ENCODE assay signal across 22 mouse cellular contexts in genomic region chr5:102171808-102172207, GRCm38 (mm10).
DNase-seq lines count a peak whose midpoint lies in the region; ATAC-seq lines count a peak whose summit lies in the region.
"Had no signal": no experiment of that assay in that cellular context is flagged by ENCODE, and none has a peak within 500 bp of the region (broad histone marks: within the 10 kb centered on the region; RNA-seq: fewer than 3 reads in every experiment).

No protein-coding gene starts in this region.

- no peaks in the 10 kb centered on the region for H3K27me3 ChIP-seq in embryonic facial prominence, embryonic 14.5 days (replicated peaks; ENCODE audit: control insufficient read depth, insufficient read depth, low read length)
- no peaks in the 10 kb centered on the region for H3K27me3 ChIP-seq in embryonic facial prominence, embryonic 10.5 days (replicated peaks; ENCODE audit: low read depth, poor library complexity, severe bottlenecking)
- H3K27me3 ChIP-seq in forebrain, embryonic 16.5 days (replicated peaks; ENCODE audit: control insufficient read depth, insufficient read depth, low read length) = no peaks in the 10 kb centered on the region
- no peaks in the 10 kb centered on the region for H3K27me3 ChIP-seq in neural tube, embryonic 14.5 days (ENCODE audit: control insufficient read depth, insufficient read depth, low read length)
- H3K27me3 ChIP-seq: heart, embryonic 15.5 days had no signal

- no peak overlapping the region for H3K4me2 ChIP-seq in embryonic facial prominence, embryonic 14.5 days (ENCODE audit: low read depth, low read length)
- no peak overlapping the region for H3K4me2 ChIP-seq in forebrain, embryonic 16.5 days (ENCODE audit: low read length)
- H3K4me2 ChIP-seq in neural tube, embryonic 14.5 days (ENCODE audit: low read depth, low read length) = no peak overlapping the region
- H3K4me2 ChIP-seq: heart, embryonic 15.5 days; limb, embryonic 12.5 days; liver, embryonic 11.5 days had no signal

- no peaks in the 10 kb centered on the region for H3K36me3 ChIP-seq in embryonic facial prominence, embryonic 14.5 days (ENCODE audit: control insufficient read depth, insufficient read depth, low read length)
- no peaks in the 10 kb centered on the region for H3K36me3 ChIP-seq in embryonic facial prominence, embryonic 10.5 days (replicated peaks)
- no peaks in the 10 kb centered on the region for H3K36me3 ChIP-seq in forebrain, embryonic 16.5 days (ENCODE audit: control insufficient read depth, insufficient read depth)
- no peaks in the 10 kb centered on the region for H3K36me3 ChIP-seq in neural tube, embryonic 14.5 days (ENCODE audit: control insufficient read depth, insufficient read depth, low read length)
- H3K36me3 ChIP-seq: heart, embryonic 15.5 days; limb, embryonic 12.5 days had no signal

- H3K9me3 ChIP-seq in embryonic facial prominence, embryonic 14.5 days (ENCODE audit: control insufficient read depth, low read length) = no peaks in the 10 kb centered on the region
- H3K9me3 ChIP-seq in embryonic facial prominence, embryonic 10.5 days = no peaks in the 10 kb centered on the region
- no peaks in the 10 kb centered on the region for H3K9me3 ChIP-seq in forebrain, embryonic 16.5 days (ENCODE audit: control insufficient read depth, low read length)
- H3K9me3 ChIP-seq in neural tube, embryonic 14.5 days (ENCODE audit: control insufficient read depth, low read length) = no peaks in the 10 kb centered on the region
- H3K9me3 ChIP-seq: heart, embryonic 15.5 days; limb, embryonic 12.5 days had no signal

- WGBS in embryonic facial prominence, embryonic 14.5 days = 42% methylated on average over 2 of the region's 3 CpGs
- 69% methylated on average over 2 of the region's 3 CpGs for WGBS in embryonic facial prominence, embryonic 10.5 days
- 45% methylated on average over 2 of the region's 3 CpGs for WGBS in forebrain, embryonic 16.5 days
- whole genome bisulfite sequencing in neural tube, embryonic 14.5 days = 63% methylated on average over 2 of the region's 3 CpGs

- no peak overlapping the region for H3K27ac ChIP-seq in embryonic facial prominence, embryonic 14.5 days (replicated peaks; ENCODE audit: low read depth, low read length)
- no peak overlapping the region for H3K27ac ChIP-seq in embryonic facial prominence, embryonic 10.5 days (replicated peaks)
- no peak overlapping the region for H3K27ac ChIP-seq in forebrain, embryonic 16.5 days (ENCODE audit: low read length)
- no peak overlapping the region for H3K27ac ChIP-seq in neural tube, embryonic 14.5 days (ENCODE audit: low read depth, low read length)
- H3K27ac ChIP-seq: gastrocnemius, adult 2 months; heart, embryonic 15.5 days; hindbrain, postnatal 0 days; limb, embryonic 12.5 days; macrophage had no signal

- peak; percentile 41; the same call in 1 of the 2 replicates for ATAC-seq in embryonic facial prominence, embryonic 14.5 days (ENCODE audit: low read depth)
- ATAC-seq in forebrain, embryonic 16.5 days = peak; percentile 91
- peak; percentile 51; the same call in 1 of the 2 replicates for ATAC-seq in neural tube, embryonic 14.5 days (ENCODE audit: low read depth)
- ATAC-seq: activated CD4-positive, CD25-positive, alpha-beta regulatory T cell, adult 4 months; hindbrain, postnatal 0 days; intestine, embryonic 16.5 days; liver, postnatal 0 days; lung, postnatal 0 days had no signal

- no peak overlapping the region for H3K9ac ChIP-seq in embryonic facial prominence, embryonic 14.5 days (ENCODE audit: low read depth, low read length)
- H3K9ac ChIP-seq in forebrain, embryonic 16.5 days (replicated peaks; ENCODE audit: low read depth, low read length) = no peak overlapping the region
- H3K9ac ChIP-seq in neural tube, embryonic 14.5 days (replicated peaks; ENCODE audit: low read depth, low read length) = no peak overlapping the region
- H3K9ac ChIP-seq: heart, embryonic 15.5 days; limb, embryonic 12.5 days; liver, postnatal 0 days had no signal

- no peak for DNase-seq in embryonic facial prominence, embryonic 14.5 days (ENCODE audit: low spot score)
- DNase-seq in embryonic facial prominence, embryonic 10.5 days (ENCODE audit: low spot score) = no peak
- DNase-seq in layer of hippocampus, adult 11-12 months (ENCODE audit: low spot score) = peak; percentile 18
- DNase-seq in layer of hippocampus, postnatal 25 days (ENCODE audit: extremely low spot score in 1 of 2, low spot score in 1 of 2) = no peak
- no peak for DNase-seq in gastrocnemius, adult 18-20 months (ENCODE audit: low spot score)
- DNase-seq in right cerebral cortex, postnatal 10 days (ENCODE audit: low spot score in 2 of 2) = no peak
- DNase-seq: adrenal gland, postnatal 10 days; cerebellum, adult 9-11 months; gastrocnemius, adult 2 months; heart, postnatal 36 days; kidney, postnatal 25 days; liver, postnatal 0 days had no signal

- no peaks in the 10 kb centered on the region for H3K4me1 ChIP-seq in embryonic facial prominence, embryonic 14.5 days (ENCODE audit: control insufficient read depth, insufficient read depth, low read length)
- peaks cover 17% of the 10 kb centered on the region for H3K4me1 ChIP-seq in embryonic facial prominence, embryonic 10.5 days
- 0 out of 2 replicates have a peak, but pooled peaks cover 2% of the 10 kb centered on the region for H3K4me1 ChIP-seq in forebrain, embryonic 16.5 days (replicated peaks; ENCODE audit: control insufficient read depth, insufficient read depth, low read length)
- no peaks in the 10 kb centered on the region for H3K4me1 ChIP-seq in neural tube, embryonic 14.5 days (ENCODE audit: control insufficient read depth, insufficient read depth, low read length)
- H3K4me1 ChIP-seq: heart, embryonic 15.5 days had no signal

- no peak overlapping the region for H3K4me3 ChIP-seq in embryonic facial prominence, embryonic 14.5 days (ENCODE audit: low read depth, low read length)
- H3K4me3 ChIP-seq in embryonic facial prominence, embryonic 10.5 days = no peak overlapping the region
- no peak overlapping the region for H3K4me3 ChIP-seq in forebrain, embryonic 16.5 days (replicated peaks; ENCODE audit: low read length)
- H3K4me3 ChIP-seq in neural tube, embryonic 14.5 days (ENCODE audit: low read depth, low read length) = no peak overlapping the region
- H3K4me3 ChIP-seq: gastrocnemius, adult 2 months; heart, embryonic 15.5 days; limb, embryonic 12.5 days had no signal

Comparison
In these comparisons a context has a peak if more than half of its experiments do, and no peak if none do; other contexts are left out.
1. ATAC-seq: peak in every context shown above with its lines; median percentile 91 in forebrain, embryonic 16.5 days; 51 in neural tube, embryonic 14.5 days; 41 in embryonic facial prominence, embryonic 14.5 days.